Mouse (Mus musculus) bone marrow macrophage, adult 2 months (primary cell): ENCODE data around the gene Fau. TPM values are rescaled to one million over a fixed set of nuclear protein-coding genes. Genes with fewer than 3 reads are reported as not detected.

Experiments
- H3K27ac ChIP-seq: 2 replicates; pipeline ENCODE4 v1.5.1; 2012; ENCODE audit warnings: low read depth, low read length; ENCODE audit not compliant: insufficient read depth
- H3K4me1 ChIP-seq: 2 replicates; pipeline ENCODE4 v1.6.1; 2012; ENCODE audit warnings: low read length; ENCODE audit not compliant: control insufficient read depth, insufficient read depth
- H3K4me3 ChIP-seq: 2 replicates; pipeline ENCODE4 v1.5.1; 2012; ENCODE audit warnings: mild to moderate bottlenecking, low read length, moderate library complexity; ENCODE audit not compliant: insufficient read depth
- CTCF ChIP-seq: IDR thresholded peaks from 2 replicates; pipeline ENCODE4 v1.5.1; 2012; ENCODE audit warnings: low read depth, mild to moderate bottlenecking, low read length, moderate library complexity
- POLR2A ChIP-seq: IDR thresholded peaks from 2 replicates; pipeline ENCODE4 v1.6.1; 2012; ENCODE audit warnings: mild to moderate bottlenecking, low read depth, low read length, borderline replicate concordance
- polyA plus RNA-seq: library from polyadenylated mRNA; stranded (reverse); fragments of >200 nt; gene quantifications from 2 replicates; pipeline ENCODE4 v1.2.4, GENCODE M21; 2012; ENCODE audit not compliant: missing spikeins, insufficient read depth, insufficient read length

Fau gene
- 1,783 and 2,337 TPM in 2 replicates for polyA plus RNA-seq

- Histone ChIP-seq H3K27ac (peak within 1 kb of the TSS; percentile 49), H3K4me3 (peak within 1 kb of the TSS; percentile 72), H3K4me1 (peaks cover 11% of the 10 kb centered on the region)
- peak; percentile 83; the same call in 1 of the 2 replicates for TF ChIP-seq POLR2A
- TF ChIP-seq CTCF, result 0 out of 2 replicates have a peak, but pooled peaks have one; percentile 14
Observed at GRCm38 (mm10) chr19:6057313-6058096, at the start of gene Fau, which contains the start of gene Mrpl49. Fau (plus strand) TSS chr19:6057844. Mrpl49 (minus strand) TSS chr19:6057785.

DNA sequence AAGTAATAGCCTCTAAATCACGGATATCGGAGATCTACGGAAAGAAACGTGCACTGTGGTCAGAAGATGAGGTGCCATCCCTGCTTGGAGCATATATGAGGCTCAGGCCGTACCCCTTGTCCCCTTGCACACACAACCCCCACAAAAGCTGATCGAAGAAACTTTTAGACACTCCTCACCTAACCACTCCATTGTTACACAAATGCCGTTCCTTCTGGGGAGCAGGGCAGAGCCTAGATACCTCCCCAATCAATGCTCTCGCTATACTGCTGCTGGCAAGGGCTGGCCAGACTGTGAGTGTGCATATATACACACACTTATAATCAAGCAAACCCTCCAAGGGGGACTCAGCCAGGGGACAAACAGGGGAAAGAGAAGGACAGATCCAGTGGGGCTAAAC is 48.5 kb upstream of the Fau start:
- H3K4me1 ChIP-seq, result 0 out of 2 replicates have a peak, but pooled peaks cover 3% of the 10 kb centered on the region
- H3K4me3 ChIP-seq, result no peak overlapping the region
- no peak overlapping the region for H3K27ac ChIP-seq
- TF ChIP-seq POLR2A, result no peak
- no peak for TF ChIP-seq CTCF

DNA sequence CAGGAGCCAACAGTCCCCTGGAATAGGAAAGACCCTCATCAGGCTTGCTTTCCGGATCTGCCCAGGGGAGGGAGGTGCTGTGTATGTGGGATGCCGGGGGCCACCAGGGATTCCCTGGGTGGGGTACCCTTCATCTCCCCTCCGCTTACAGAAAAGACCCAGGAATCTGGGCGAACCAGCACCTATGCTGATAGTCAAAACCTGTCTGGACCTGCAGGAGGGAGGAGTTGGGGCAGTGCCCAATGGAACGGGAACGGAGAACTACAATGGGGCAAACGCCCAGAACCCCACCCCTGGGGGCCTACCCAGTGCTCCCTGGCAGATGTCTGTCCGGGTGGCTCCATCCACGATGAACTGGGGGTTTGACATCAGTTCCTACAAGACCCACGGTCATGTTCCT is 44.0 kb upstream of the Fau start:
- H3K4me1 ChIP-seq, result peaks cover 8% of the 10 kb centered on the region
- no peak overlapping the region for H3K27ac ChIP-seq
- no peak overlapping the region for H3K4me3 ChIP-seq
- TF ChIP-seq CTCF, result no peak

DNA sequence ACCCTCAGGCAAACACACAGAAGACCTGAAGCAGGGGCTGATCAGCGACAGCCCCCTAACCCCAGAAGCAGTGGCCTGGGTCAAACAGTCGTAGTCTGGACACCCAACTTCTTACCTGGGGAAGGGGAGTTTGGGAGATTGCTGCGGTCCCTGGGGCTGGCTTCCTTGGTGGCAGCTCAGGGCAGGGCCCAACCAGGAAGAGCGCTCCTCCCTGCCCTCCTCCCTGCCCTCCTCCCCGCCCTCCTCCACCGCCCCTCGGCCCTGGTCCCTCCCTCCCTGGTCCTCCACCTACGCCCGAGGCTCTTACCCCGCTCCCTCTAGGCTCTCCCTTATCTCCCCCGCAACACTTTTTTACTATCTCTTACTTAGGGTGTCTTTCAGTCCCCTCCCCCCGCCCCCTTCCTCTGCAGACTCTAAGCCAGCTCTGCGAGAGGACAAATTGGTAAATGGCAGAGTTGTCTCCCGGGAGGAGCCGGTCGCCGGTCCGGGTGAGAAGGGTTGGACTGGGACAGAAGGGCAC is 42.6 kb upstream of the Fau start:
- Histone ChIP-seq H3K4me3 (peak overlapping the region; percentile 60), H3K4me1 (peaks cover 8% of the 10 kb centered on the region), H3K27ac (no peak overlapping the region)
- TF ChIP-seq CTCF (no peak), POLR2A (no peak)

DNA sequence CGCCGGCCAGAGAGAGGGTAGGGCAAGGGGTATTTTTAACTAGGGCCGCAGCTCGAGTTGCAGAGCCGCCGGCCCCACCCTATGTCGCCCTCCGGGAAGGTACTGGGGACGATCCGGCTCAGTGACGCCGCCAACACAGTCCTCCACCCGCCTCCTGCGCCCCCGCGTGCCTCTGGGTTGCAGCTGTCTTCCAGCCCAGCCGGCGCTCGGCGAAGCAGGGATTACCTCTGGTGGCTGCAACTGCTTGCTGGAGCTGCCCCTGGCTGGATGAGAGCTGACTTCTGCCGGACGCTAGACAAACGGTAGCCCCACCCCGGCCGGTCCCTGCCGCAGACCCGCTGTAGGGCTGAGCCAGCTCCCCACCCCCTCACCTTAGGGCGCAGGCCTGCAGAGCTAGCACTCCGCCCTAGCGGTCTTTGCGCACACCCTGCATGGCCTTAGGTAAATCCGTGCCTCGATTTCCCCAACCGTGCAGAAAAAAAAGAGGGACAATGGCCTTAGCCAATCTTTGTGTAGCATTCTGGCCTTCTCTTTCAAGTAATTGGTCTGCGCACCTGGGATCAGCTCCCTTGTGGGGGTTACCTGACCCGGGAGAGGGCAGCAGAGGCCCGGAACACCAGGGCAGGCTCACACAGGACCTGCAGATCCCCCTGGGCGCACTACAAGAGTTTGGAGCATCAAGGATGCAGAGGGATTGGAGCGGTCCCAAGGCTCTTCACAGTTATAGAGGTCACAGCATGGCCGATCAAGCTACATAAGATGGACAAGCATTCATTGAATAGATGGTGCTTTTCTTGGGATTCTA is 41.9 kb upstream of the Fau start, which contains the start of gene Capn1:
TSS of gene Capn1 (minus strand) at position 387 of the 805 bp plus-strand sequence.
- Histone ChIP-seq H3K27ac (no peak within 1 kb of the TSS), H3K4me1 (peaks cover 5% of the 10 kb centered on the region), H3K4me3 (peak within 1 kb of the TSS; percentile 60)
- no peak for TF ChIP-seq CTCF
- TF ChIP-seq POLR2A, result no peak

GRCm38 (mm10) chr19:6016532-6016931 is 41.1 kb upstream of the Fau start:
- Histone ChIP-seq H3K27ac (no peak overlapping the region), H3K4me1 (peaks cover 7% of the 10 kb centered on the region), H3K4me3 (no peak overlapping the region)
- no peak for TF ChIP-seq CTCF
- no peak for TF ChIP-seq POLR2A

DNA sequence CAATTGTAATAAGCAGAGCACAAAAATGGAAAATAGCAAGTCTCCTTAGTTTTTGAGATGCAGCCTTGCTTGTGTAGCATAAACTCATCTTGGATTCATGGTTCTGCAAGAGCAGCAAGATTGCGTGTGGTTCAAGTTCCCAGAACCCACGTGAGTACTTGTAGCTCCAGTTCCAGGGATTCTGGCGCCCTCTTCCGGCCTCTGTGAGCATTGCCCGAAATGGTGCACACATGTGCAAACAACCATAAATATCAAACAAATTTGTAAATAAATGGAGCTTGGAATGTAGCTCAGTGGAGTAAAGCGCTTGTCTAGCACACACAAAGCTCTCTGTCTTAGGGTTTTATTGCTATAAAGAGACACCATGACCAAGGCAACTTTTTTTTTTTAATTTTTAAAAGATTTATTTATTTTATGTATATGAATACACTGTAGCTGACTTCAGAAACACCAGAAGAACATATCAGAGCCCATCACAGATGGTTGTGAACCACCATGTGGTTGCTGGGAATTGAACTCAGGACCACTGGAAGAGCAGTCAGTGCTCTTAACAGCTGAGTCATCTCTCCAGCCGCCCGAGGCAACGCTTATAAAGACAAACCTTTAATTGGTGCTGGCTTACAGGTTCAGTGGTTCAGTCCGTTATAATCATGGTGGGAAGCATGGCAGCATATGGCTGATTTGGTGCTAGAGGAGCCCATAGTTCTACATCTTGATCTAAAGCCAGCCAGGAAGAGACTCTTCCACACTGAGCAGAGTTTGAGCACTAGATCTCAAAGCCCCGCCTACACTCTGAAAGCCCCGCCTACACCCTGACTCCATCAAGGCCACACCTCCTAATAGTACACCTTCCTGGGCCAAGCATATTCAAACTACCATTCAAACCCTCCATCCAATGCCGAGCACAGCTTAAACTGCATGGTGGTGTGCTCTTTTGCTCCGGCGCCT is 39.2 kb upstream of the Fau start:
- TF ChIP-seq CTCF, result peak; percentile 98
- no peak for TF ChIP-seq POLR2A
- Histone ChIP-seq H3K27ac (no peak overlapping the region), H3K4me3 (no peak overlapping the region), H3K4me1 (peaks cover 14% of the 10 kb centered on the region)

GRCm38 (mm10) chr19:6020276-6020675 is 37.4 kb upstream of the Fau start:
- H3K4me3 ChIP-seq, result no peak overlapping the region
- H3K4me1 ChIP-seq, result peaks cover 11% of the 10 kb centered on the region
- no peak overlapping the region for H3K27ac ChIP-seq
- TF ChIP-seq POLR2A (no peak), CTCF (no peak)

DNA sequence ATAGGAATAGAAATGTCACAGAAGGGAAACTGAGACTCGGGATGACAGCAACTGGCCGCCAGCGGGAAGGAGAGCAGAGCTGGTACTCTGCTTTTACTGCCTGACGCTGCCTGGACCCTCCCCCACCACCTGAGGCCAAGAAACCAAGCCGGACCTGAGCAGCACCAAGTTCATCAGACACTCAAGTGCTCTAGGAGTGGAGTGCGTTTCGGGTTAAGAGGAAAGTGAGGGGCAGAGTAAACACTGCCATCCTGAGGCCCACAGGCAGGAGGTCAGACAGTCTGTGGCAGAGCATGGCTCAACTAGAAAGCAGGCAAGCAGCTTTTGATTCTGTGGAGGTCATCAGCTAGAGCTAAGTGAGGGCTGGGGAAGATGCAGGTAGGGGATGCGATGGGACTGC is 34.6 kb upstream of the Fau start:
- H3K27ac ChIP-seq, result no peak overlapping the region
- H3K4me1 ChIP-seq, result peaks cover 8% of the 10 kb centered on the region
- TF ChIP-seq CTCF (no peak), POLR2A (no peak)
- H3K4me3 ChIP-seq, result no peak overlapping the region
